ENCODE assay signal across 9 mouse cellular contexts in the genomic region with DNA sequence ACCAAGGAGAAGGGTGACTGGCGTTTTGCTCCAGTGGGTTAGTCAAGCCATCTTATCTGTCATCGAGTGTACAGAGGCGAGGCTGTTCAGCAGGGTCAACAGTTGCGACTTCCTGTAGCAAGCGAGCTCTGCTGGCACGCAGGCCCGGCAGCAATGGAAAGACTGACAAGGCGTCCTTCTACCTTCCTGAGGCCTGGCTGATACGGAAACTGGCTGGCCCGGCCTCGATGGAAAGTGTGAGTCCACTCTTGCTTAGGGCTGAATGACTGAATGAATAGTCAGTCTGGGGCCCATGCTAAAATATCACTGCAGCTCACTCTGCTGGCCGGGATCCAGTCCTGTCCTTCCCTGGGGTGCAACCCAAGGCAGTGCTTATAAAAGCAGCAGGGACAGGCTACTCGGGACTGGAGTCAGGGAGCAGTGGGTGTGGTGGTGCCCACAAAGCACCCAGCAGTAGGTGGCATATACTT. TPM values are rescaled to one million over a fixed set of nuclear protein-coding genes. Genes with fewer than 3 reads are reported as not detected.
A peak's percentile ranks its signal among the peaks of the same experiment; 100 is the strongest.
DNase-seq lines count a peak whose midpoint lies in the region; ATAC-seq lines count a peak whose summit lies in the region.
"Had no signal": no experiment of that assay in that cellular context is flagged by ENCODE, and none has a peak within 500 bp of the region (broad histone marks: within the 10 kb centered on the region; RNA-seq: fewer than 3 reads in every experiment).

No protein-coding gene starts in this region.

- H3K9ac ChIP-seq in heart, embryonic 11.5 days (ENCODE audit: low read depth, low read length), result peak overlapping the region; percentile 58
- H3K9ac ChIP-seq: hindbrain, embryonic 15.5 days had no signal

- ATAC-seq in heart, embryonic 11.5 days (replicated peaks; ENCODE audit: insufficient number of reproducible peaks, low FRiP score, low TSS enrichment), result peak; percentile 72
- no peak for ATAC-seq in cerebellum, adult (ENCODE audit: insufficient number of reproducible peaks, low FRiP score, low TSS enrichment)

- H3K27ac ChIP-seq in heart, embryonic 11.5 days (ENCODE audit: low read depth, low read length), result peak overlapping the region; percentile 87
- H3K27ac ChIP-seq: hindbrain, embryonic 15.5 days had no signal

- 13% methylated on average over 13 of the region's 13 CpGs for WGBS in heart, embryonic 11.5 days (ENCODE audit: insufficient replicate concordance)

- peaks cover 40% of the 10 kb centered on the region for H3K4me1 ChIP-seq in heart, embryonic 11.5 days (ENCODE audit: control insufficient read depth, insufficient read depth, low read length)

- peak overlapping the region; percentile 22; the same call in 1 of the 2 replicates for H3K4me2 ChIP-seq in heart, embryonic 11.5 days
- H3K4me2 ChIP-seq: hindbrain, embryonic 15.5 days had no signal

- DNase-seq in urinary bladder, adult 18-20 months (ENCODE audit: low spot score in 2 of 2), result peak; percentile 52 to 78
- DNase-seq in urinary bladder, postnatal 4 days (ENCODE audit: low spot score in 2 of 2), result no peak
- DNase-seq in kidney, postnatal 14 days, result peak; percentile 56
- DNase-seq in lung, postnatal 4 days, result peak; percentile 75 to 87
- no peak for DNase-seq in cerebellum, adult 11-12 months
- DNase-seq in T-cell, adult 2 months (ENCODE audit: low spot score), result no peak

- no peaks in the 10 kb centered on the region for H3K9me3 ChIP-seq in heart, embryonic 11.5 days (replicated peaks; ENCODE audit: control insufficient read depth, low read length)
- H3K9me3 ChIP-seq: hindbrain, embryonic 15.5 days had no signal

- H3K4me3 ChIP-seq in heart, embryonic 11.5 days (ENCODE audit: low read depth, low read length), result no peak overlapping the region
- H3K4me3 ChIP-seq: hindbrain, embryonic 15.5 days had no signal

- H3K27me3 ChIP-seq in heart, embryonic 11.5 days (ENCODE audit: control insufficient read depth, insufficient read depth, low read length), result no peaks in the 10 kb centered on the region
- H3K27me3 ChIP-seq: hindbrain, embryonic 15.5 days had no signal

- H3K36me3 ChIP-seq in heart, embryonic 11.5 days (ENCODE audit: control insufficient read depth, insufficient read depth, low read length), result 0 out of 2 replicates have a peak, but pooled peaks cover 3% of the 10 kb centered on the region
- H3K36me3 ChIP-seq: hindbrain, embryonic 15.5 days had no signal

RNA-seq across cellular contexts. Expression of gene Rcan1, which starts 27.0 kb away (rescaled TPM):
- 103 and 150 TPM in 2 replicates for polyA plus RNA-seq in heart, embryonic 11.5 days (2014; fragmentation: Nextera tagmentation; extraction: Ambion mirVana)

RNA-seq across cellular contexts. Expression of gene Clic6, which starts 41.9 kb away (rescaled TPM):
- polyA plus RNA-seq in heart, embryonic 11.5 days (2014; fragmentation: Nextera tagmentation; extraction: Ambion mirVana), result 0.54 and 0.59 TPM in 2 replicates

Comparison
In these comparisons a context has a peak if more than half of its experiments do, and no peak if none do; other contexts are left out.
1. DNase-seq: peak in urinary bladder, adult 18-20 months (2 of 2), kidney, postnatal 14 days (single experiment) and lung, postnatal 4 days (2 of 2); none in urinary bladder, postnatal 4 days (0 of 2), cerebellum, adult 11-12 months (single experiment) and T-cell, adult 2 months (single experiment).